Mouse (Mus musculus) cerebellum, adult 9-10 months (tissue): ENCODE data around the gene Tenm4.

Source experiments
- DNase-seq: peaks from one replicate; pipeline ENCODE4 v3.0.0; 2022

The Tenm4 gene

DNA sequence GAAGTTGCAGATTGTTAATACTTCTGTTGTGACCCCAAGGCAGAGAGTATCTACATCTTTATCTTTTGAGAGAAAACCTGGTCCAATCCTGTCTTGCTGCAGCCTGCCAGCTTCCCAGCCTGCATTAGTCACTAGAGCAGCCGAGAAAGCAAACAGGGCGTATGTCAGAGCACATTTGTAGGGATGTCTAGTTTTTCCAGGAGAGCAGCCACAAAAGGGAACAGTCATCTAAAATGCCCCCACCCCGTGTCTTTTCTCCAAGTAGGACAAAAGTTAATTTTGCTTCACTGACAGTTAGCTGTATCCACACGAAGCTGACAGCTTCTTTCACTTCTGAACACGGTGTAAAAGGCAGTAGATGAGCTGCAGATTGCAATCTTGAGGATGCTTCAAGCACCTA, 537.0 kb downstream of the Tenm4 start:
- DNase-seq, result no peak

GRCm38 (mm10) chr7:96708561-96708960, 537.5 kb downstream of the Tenm4 start:
- DNase-seq, result no peak

- DNase-seq, result no peak
Observed at GRCm38 (mm10) chr7:96708968-96709367, 537.9 kb downstream of the Tenm4 start.

- DNase-seq, result no peak
Observed at GRCm38 (mm10) chr7:96709891-96710290, 538.8 kb downstream of the Tenm4 start.

DNA sequence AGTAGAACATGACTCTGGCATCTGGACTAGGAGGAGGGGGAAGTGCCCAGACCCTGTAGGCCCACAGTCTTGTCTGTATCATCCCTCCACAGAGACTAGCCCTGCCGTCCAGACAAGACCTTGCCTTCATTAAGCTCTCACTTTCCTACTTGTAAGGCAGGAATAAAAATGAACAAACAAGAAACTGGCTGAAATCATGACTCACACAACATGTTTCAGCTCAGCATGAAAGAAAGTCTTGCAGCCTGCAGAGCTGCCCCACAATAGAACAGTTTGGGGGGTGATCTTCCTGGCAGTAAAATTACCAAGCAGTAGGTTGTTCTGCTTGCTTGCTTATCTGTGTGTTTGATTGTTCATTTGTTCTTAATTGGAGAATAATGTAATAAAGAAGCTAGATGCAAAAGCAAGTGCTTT, 539.6 kb downstream of the Tenm4 start:
- DNase-seq, result peak; percentile 14

DNA sequence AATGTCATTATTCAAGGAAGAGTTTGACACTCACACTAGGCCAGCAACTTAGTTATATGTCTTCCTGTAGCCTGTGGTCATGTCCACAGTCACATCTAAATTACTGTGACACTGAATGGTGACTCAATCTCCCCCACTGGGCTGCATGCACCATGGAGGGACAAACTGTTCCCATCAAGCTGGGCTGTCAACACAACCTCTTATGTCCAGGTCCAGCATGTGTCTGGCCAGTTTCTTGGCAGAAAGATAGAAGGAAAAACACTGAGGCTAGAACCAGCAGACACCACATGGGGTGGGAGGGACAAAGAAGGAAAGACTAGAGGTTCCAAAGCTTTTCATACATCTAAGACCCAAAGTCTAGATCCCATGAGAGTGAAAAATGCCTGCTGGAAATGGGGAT, 541.8 kb downstream of the Tenm4 start:
- peak; percentile 9 for DNase-seq

GRCm38 (mm10) chr7:96716911-96717310, 545.9 kb downstream of the Tenm4 start:
- DNase-seq, result no peak

- no peak for DNase-seq
Observed at GRCm38 (mm10) chr7:96718201-96719155, 547.4 kb downstream of the Tenm4 start.

DNA sequence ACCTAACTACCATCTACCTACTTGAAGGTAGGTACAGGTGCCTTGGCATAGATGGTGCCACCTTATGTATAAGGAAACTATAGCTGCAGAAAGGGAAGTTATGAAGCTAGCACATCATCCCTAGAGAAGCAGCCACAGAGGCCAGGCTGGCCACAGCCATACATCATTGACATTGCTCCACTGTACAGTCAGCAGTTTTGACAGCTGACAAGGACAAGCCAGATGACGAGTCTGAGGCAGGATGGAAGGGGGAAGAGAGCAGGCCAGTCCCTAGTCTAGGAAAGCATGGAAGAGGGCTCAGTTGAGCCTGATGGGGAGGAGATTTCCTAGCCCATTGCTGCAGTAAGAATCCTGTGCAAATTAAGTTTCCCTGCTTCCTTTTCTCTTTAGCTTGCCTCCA, 548.9 kb downstream of the Tenm4 start:
- DNase-seq, result no peak

- no peak for DNase-seq
Observed at GRCm38 (mm10) chr7:96720465-96720864, 549.4 kb downstream of the Tenm4 start.

DNA sequence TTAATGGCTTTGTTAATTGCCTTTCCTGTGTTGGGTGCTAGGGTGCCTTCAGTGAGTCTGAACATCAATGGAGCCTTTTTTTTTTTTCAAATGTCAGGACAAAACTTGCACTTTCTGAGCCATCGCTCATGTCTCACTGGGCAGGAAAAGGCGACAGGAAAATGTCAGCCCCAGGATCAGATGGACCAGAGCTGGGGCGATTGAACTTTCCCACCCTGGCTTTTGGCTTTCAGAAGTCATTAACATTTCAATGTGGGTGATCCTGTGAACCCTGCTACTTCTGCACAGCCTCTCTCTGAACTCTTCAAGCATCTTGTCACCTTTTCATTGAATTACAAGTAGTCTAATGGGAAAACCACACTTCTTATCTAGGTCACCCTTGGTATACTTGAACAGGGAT, 551.8 kb downstream of the Tenm4 start:
- no peak for DNase-seq

DNA sequence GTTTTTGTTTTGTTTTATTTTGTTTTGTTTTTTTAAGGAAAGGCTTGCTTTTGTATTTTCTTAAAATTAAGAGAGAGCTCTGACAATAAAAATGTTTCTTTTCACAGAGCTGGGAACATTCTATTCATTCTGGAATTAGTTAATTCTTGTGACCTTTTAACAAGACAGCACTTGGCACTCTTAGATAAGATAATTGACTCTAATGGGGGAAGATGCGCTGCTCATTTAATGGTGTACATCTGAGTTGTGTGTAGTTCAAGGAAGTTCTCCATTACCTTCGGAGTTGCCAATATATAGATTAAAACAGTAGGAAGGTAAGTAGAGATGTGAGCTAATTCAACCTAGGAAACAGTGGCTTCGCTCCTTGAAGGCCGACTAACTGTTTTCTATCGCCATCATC, 554.6 kb downstream of the Tenm4 start:
- DNase-seq, result no peak

GRCm38 (mm10) chr7:96730360-96730759, 559.3 kb downstream of the Tenm4 start:
- no peak for DNase-seq

GRCm38 (mm10) chr7:96731947-96732346, 560.9 kb downstream of the Tenm4 start:
- DNase-seq, result no peak

- DNase-seq, result no peak
Observed at GRCm38 (mm10) chr7:96734315-96735058, 563.4 kb downstream of the Tenm4 start.

DNA sequence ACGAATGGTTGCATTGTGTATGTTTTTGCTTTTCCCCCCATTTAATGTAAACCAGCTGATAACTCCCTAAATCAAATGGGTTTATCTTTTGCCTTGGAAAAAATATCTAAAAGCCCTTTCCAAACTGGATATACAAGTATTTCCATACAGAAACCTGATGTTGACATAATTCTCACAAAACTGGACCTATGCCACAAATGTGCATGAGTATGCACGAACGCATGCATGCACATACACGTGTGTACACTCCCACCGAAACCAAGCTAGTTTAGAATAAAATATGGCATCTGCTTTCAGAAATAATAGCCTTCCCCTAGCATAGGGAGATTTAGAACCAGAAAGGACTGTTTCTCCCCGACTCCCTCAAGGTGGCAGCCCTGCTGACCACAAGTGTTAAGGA, 569.6 kb downstream of the Tenm4 start:
- DNase-seq, result no peak

- DNase-seq, result no peak
Observed at GRCm38 (mm10) chr7:96742221-96742620, 571.2 kb downstream of the Tenm4 start.

DNA sequence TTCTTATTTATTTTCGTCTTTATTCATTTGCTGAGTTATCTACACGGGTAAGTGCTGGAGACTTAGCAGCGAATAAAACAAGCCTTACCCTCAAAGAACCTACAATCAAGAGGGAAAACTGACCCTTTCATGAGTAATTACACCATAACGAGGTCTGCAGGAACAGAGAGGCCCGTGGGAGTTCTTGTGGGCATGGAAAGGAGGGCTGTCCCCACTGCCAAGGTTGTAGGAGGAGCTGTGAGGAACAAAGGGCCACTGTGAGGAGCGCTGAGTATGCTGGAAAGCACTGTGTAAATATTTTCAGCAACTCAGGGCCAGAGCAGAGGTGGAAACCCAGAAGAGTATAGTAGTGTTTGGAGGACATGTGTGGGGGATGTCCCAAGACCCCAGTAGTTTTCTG, 574.9 kb downstream of the Tenm4 start:
- DNase-seq, result peak; percentile 6

DNA sequence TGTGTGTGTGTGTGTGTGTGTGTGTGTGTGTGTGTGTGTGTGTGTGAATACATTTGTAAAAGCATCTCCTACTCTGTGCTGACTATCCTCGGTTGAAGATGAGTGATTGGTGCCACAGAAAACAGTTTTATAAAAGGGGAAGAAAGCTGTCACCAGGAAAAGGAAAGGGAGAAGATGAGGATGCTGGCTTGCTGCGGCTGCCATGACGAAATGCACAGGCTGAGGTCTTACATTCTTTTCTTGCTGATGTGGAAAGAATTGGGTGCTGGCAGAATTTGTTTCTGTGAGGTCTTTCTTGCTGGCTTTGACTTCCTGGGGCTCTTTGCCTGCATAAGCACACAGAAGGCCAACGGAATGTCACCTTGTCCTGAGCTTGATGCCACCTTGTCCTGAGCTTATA, 575.7 kb downstream of the Tenm4 start:
- no peak for DNase-seq

DNA sequence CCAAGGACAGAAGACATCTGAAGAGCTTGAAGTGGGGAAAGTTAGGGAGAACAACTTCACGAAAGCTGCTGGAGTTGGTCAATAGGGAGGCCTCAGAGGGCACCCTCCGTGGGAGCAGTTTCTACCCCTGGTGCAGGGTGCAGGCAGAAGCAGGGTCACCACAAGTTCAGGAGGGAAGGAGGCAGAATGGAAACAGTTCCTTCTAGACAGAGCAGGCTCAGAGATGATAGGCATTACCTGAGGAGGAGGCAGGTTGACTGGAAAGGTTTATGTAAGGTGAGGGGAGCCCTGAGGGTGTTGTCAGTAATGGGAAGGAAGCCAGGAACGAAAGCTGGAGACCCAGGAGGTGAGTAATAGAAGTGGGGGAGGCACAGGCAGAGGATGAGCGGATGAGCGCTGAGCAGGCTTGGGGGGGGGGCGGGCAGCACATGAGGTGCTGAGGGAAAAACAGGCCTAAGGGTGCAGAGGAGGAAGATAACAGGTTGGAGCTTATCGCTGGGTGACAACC, 577.5 kb downstream of the Tenm4 start:
- DNase-seq, result no peak

- DNase-seq, result no peak
Observed at GRCm38 (mm10) chr7:96749753-96750152, 578.7 kb downstream of the Tenm4 start.

DNA sequence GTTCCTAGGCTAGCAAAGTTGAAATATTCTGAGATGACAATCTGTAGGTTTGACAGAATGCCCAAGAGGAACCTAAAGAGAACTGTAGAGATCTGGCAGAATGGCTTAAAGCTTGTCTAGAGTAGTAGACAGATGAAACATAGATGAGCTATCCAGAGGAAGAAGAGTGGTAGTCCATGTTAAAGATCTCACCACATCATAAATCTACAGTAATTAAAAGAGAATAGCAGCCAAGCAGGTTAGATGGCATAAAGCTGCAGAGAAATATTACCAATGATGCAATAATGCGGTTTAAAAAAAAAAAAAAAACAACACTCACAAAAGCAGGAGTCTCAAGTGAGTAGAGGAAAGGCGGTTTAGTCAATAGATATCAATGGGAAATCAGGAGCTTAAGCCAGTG, 580.2 kb downstream of the Tenm4 start:
- no peak for DNase-seq

- DNase-seq, result no peak
Observed at GRCm38 (mm10) chr7:96752776-96753175, 581.7 kb downstream of the Tenm4 start.
